Mouse (Mus musculus) MEL (cell line): Measurements from ENCODE around the gene Plxnc1.

ENCODE experiments used
- CHD1 ChIP-seq: IDR thresholded peaks from 2 replicates; pipeline ENCODE4 v1.6.1; 2012; ENCODE audit warnings: low read depth, mild to moderate bottlenecking, inconsistent platforms, low read length, improper control_type of control experiment
- CTCF ChIP-seq, 3 experiments: IDR thresholded peaks in 2 of 3; conservative IDR thresholded peaks in 1 of 3; 2 replicates each; pipeline ENCODE4 v1.5.1; 2011 to 2012; ENCODE audit warnings: low read length in 3 of 3, low read depth in 2 of 3, mild to moderate bottlenecking in 2 of 3, improper control_type of control experiment in 1 of 3, inconsistent platforms in 1 of 3, mixed read lengths in 1 of 3, moderate library complexity in 1 of 3; ENCODE audit not compliant: control insufficient read depth in 1 of 3, insufficient read depth in 1 of 3, poor library complexity in 1 of 3, severe bottlenecking in 1 of 3
- EP300 ChIP-seq, 2 experiments: IDR thresholded peaks; 2 replicates each; pipeline ENCODE4 v1.6.1; 2011; ENCODE audit warnings: improper control_type of control experiment in 2 of 2, low read length in 2 of 2, low read depth in 1 of 2, mild to moderate bottlenecking in 1 of 2
- KAT2A ChIP-seq: conservative IDR thresholded peaks from 2 replicates; pipeline ENCODE4 v1.6.1; 2012; ENCODE audit warnings: low read depth, low read length, improper control_type of control experiment, inconsistent platforms
- MAX ChIP-seq: IDR thresholded peaks from 2 replicates; pipeline ENCODE4 v1.6.1; 2011; ENCODE audit warnings: low read length, improper control_type of control experiment
- MXI1 ChIP-seq: IDR thresholded peaks from 2 replicates; pipeline ENCODE4 v1.6.1; 2011; ENCODE audit warnings: mild to moderate bottlenecking, low read depth, low read length, improper control_type of control experiment
- POLR2A ChIP-seq, 2 experiments: IDR thresholded peaks; 2 replicates each; pipeline ENCODE4 v1.6.1; 2011 to 2012; ENCODE audit warnings: low read length in 2 of 2, mild to moderate bottlenecking in 2 of 2, control low read depth in 1 of 2, improper control_type of control experiment in 1 of 2, low read depth in 1 of 2, moderate library complexity in 1 of 2; ENCODE audit not compliant: control insufficient read depth in 1 of 2, insufficient read depth in 1 of 2, poor library complexity in 1 of 2

DNA sequence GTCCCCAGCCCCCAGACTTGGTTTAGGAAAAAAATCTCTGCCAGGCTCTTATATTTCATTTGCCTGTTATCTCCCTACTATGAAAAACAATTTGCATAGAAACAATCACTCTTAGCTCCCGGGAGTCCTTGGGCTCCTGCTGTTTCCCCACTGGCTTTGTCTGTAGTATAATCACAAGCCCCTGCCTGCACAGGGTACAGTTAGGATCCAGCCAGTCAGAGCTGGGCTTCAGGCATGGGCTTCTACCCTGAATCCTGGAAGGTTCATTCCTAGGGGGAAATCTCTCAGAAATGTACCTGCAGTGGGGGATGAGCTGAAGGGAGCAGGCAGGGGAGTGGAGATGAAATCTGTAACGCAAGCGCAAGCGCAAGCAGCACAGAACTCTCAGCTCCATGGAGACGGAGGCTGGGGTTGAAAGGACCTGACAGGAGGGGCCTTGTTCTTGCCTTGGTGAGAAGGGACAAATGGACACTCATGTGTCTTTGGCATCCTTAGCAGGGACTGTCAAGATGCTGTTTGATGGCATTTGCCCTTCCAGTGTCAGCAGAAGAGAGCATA, 33.7 kb upstream of the Plxnc1 start:
- no peak for TF ChIP-seq POLR2A (IDR thresholded peaks at IDR 0.05; ENCODE audit: control insufficient read depth in 1 of 2, insufficient read depth in 1 of 2, low read depth in 1 of 2, low read length in 2 of 2, poor library complexity in 1 of 2)
- no peak for TF ChIP-seq CHD1
- TF ChIP-seq KAT2A = no peak
- no peak for TF ChIP-seq CTCF (IDR thresholded peaks at IDR 0.05 in 2 of 3, conservative IDR thresholded peaks at IDR 0.05 in 1 of 3; ENCODE audit: control insufficient read depth in 1 of 3, insufficient read depth in 1 of 3, low read depth in 2 of 3, low read length in 3 of 3, poor library complexity in 1 of 3, severe bottlenecking in 1 of 3)
- TF ChIP-seq MAX = no peak
- TF ChIP-seq EP300 (IDR thresholded peaks at IDR 0.05; ENCODE audit: low read depth in 1 of 2, low read length in 2 of 2) = no peak
- no peak for TF ChIP-seq MXI1
